In the genomic region with DNA sequence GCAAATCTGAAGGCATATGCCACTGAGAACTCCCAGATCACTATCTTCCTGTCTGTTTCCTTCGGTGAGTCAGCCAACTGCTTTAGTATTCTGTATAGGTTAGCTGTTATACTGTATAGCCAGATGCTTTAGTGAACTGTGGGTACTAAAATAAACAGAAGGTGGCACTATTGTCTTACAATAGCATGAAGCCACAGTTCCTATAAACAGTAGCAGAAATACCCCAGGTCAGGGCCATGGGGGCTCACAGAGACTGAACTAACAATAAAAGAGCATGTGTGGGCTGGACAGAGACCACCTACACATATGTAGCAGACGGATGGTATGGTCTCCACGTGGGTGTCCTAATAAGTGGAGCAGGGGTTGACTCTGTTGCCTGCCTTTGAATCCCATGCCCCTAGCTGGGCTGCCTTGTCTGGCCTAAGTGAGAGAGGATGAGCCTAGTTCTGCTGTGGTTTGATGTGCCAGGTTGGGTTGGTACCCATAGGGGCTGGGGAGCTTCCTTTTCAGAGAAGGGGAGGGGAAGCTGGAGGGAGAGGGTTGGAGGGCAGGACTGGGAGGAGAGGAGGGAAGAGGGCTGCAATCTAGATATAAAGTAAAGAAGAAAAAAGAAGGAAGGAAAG, we compare ENCODE assay signal across 8 mouse cellular contexts.
DNase-seq lines count a peak whose midpoint lies in the region; ATAC-seq lines count a peak whose summit lies in the region.

No protein-coding gene starts in this region.

- no peak overlapping the region for H3K4me3 ChIP-seq in embryonic facial prominence, embryonic 11.5 days (ENCODE audit: low read depth, low read length)
- no peak overlapping the region for H3K4me3 ChIP-seq in liver, embryonic 12.5 days

- no peaks in the 10 kb centered on the region for H3K27me3 ChIP-seq in embryonic facial prominence, embryonic 11.5 days (ENCODE audit: control insufficient read depth, insufficient read depth, low read length)
- no peaks in the 10 kb centered on the region for H3K27me3 ChIP-seq in liver, embryonic 12.5 days (replicated peaks)
- H3K27me3 ChIP-seq in splenic B cell, adult 2 months (ENCODE audit: control insufficient read depth, insufficient read depth, low read length, poor library complexity, severe bottlenecking) = no peaks in the 10 kb centered on the region

- H3K4me1 ChIP-seq in embryonic facial prominence, embryonic 11.5 days (ENCODE audit: control insufficient read depth, insufficient read depth, low read length) = no peaks in the 10 kb centered on the region
- no peaks in the 10 kb centered on the region for H3K4me1 ChIP-seq in liver, embryonic 12.5 days

- H3K9ac ChIP-seq in embryonic facial prominence, embryonic 11.5 days (replicated peaks; ENCODE audit: low read length) = no peak overlapping the region
- H3K9ac ChIP-seq in liver, embryonic 12.5 days = no peak overlapping the region

- ATAC-seq in embryonic facial prominence, embryonic 11.5 days (replicated peaks; ENCODE audit: insufficient number of reproducible peaks, low FRiP score, low TSS enrichment, low read depth) = peak; percentile 56; the same call in 1 of the 2 replicates
- ATAC-seq in liver, embryonic 12.5 days = peak; percentile 44

- 18% methylated on average over 3 of the region's 3 CpGs for WGBS in embryonic facial prominence, embryonic 11.5 days
- 9% methylated on average over 3 of the region's 3 CpGs for WGBS in liver, embryonic 12.5 days (ENCODE audit: insufficient replicate concordance)

- peak; percentile 4 to 17 for DNase-seq in heart, adult 18-20 months
- no peak for DNase-seq in heart, postnatal 4 days
- DNase-seq in ZHBTc4 (ENCODE audit: low read depth, low spot score) = peak; percentile 49
- DNase-seq in embryonic facial prominence, embryonic 11.5 days (ENCODE audit: low spot score) = peak; percentile 70
- peak; percentile 41 for DNase-seq in hindlimb bud, embryonic 11.5 days (ENCODE audit: extremely low spot score, low read depth, low spot score)
- DNase-seq in splenic B cell, adult 2 months (ENCODE audit: low read depth, low spot score) = peak; percentile 14
- no peak for DNase-seq in urinary bladder, postnatal 25 days (ENCODE audit: low spot score)

- no peaks in the 10 kb centered on the region for H3K36me3 ChIP-seq in embryonic facial prominence, embryonic 11.5 days (replicated peaks; ENCODE audit: control insufficient read depth, insufficient read depth, low read depth, low read length)
- no peaks in the 10 kb centered on the region for H3K36me3 ChIP-seq in liver, embryonic 12.5 days
- H3K36me3 ChIP-seq in splenic B cell, adult 2 months (ENCODE audit: control insufficient read depth, insufficient read depth, low read length, poor library complexity, severe bottlenecking) = no peaks in the 10 kb centered on the region

- no peaks in the 10 kb centered on the region for H3K9me3 ChIP-seq in embryonic facial prominence, embryonic 11.5 days (replicated peaks; ENCODE audit: control insufficient read depth, low read length)
- no peaks in the 10 kb centered on the region for H3K9me3 ChIP-seq in liver, embryonic 12.5 days (replicated peaks)

- no peak overlapping the region for H3K27ac ChIP-seq in embryonic facial prominence, embryonic 11.5 days (replicated peaks; ENCODE audit: low read depth, low read length)
- H3K27ac ChIP-seq in liver, embryonic 12.5 days = no peak overlapping the region

- no peak overlapping the region for H3K4me2 ChIP-seq in embryonic facial prominence, embryonic 11.5 days (ENCODE audit: low read depth, low read length)
- H3K4me2 ChIP-seq in liver, embryonic 12.5 days = no peak overlapping the region

Comparison
In these comparisons a context has a peak if more than half of its experiments do, and no peak if none do; other contexts are left out.
1. DNase-seq: peak in heart, adult 18-20 months (2 of 2), ZHBTc4 (single experiment), embryonic facial prominence, embryonic 11.5 days (single experiment), hindlimb bud, embryonic 11.5 days (single experiment) and splenic B cell, adult 2 months (single experiment); none in heart, postnatal 4 days (single experiment) and urinary bladder, postnatal 25 days (single experiment).